Mouse (Mus musculus) layer of hippocampus, postnatal 14 days (tissue): ENCODE results near the gene Pmm2. TPM values are rescaled to one million over a fixed set of nuclear protein-coding genes. Genes with fewer than 3 reads are reported as not detected.

Experiments used
- DNase-seq, 2 experiments: peaks; one replicate each; pipeline ENCODE4 v3.0.0; 2021 to 2022; ENCODE audit warnings: low spot score in 2 of 2, mixed read lengths in 1 of 2
- total RNA-seq, 2 experiments: library from RNA; stranded (reverse); gene quantifications; 2 replicates each; pipeline ENCODE4 v1.2.3; 2021

Pmm2 gene
- total RNA-seq, 2 experiments from 2014 or later: 31.9 to 34.5 TPM

- DNase-seq: no peak
Measured at GRCm38 (mm10) chr16:8655599-8655998, 18.1 kb downstream of the Pmm2 start.

GRCm38 (mm10) chr16:8656256-8656655 is 18.8 kb downstream of the Pmm2 start:
- DNase-seq: no peak

GRCm38 (mm10) chr16:8658349-8658748 is 20.9 kb downstream of the Pmm2 start:
- DNase-seq: no peak

- DNase-seq: no peak
Measured at GRCm38 (mm10) chr16:8658764-8659163, 21.3 kb downstream of the Pmm2 start.

GRCm38 (mm10) chr16:8663022-8663421 is 25.5 kb downstream of the Pmm2 start:
- DNase-seq: no peak

GRCm38 (mm10) chr16:8663606-8664539 is 26.4 kb downstream of the Pmm2 start:
- peak in 1 of 2 experiments; percentile 46 for DNase-seq

GRCm38 (mm10) chr16:8665367-8665766 is 27.9 kb downstream of the Pmm2 start:
- DNase-seq: no peak

- DNase-seq: no peak
Measured at GRCm38 (mm10) chr16:8666452-8666851, 29.0 kb downstream of the Pmm2 start.

GRCm38 (mm10) chr16:8667261-8667660 is 29.8 kb downstream of the Pmm2 start:
- DNase-seq: no peak

GRCm38 (mm10) chr16:8667814-8668213 is 30.3 kb downstream of the Pmm2 start:
- DNase-seq: no peak

- no peak for DNase-seq
Measured at GRCm38 (mm10) chr16:8668386-8668785, 30.9 kb downstream of the Pmm2 start.

- DNase-seq: no peak
Measured at GRCm38 (mm10) chr16:8669432-8669831, 32.0 kb downstream of the Pmm2 start.

GRCm38 (mm10) chr16:8670041-8671035 is 32.9 kb downstream of the Pmm2 start:
- no peak for DNase-seq

GRCm38 (mm10) chr16:8671551-8672349 is 34.3 kb downstream of the Pmm2 start, which contains the start of gene Carhsp1:
Gene Carhsp1 (minus strand): TSS chr16:8672155.
- DNase-seq: peak; percentile 74 to 88

- DNase-seq: no peak
Measured at GRCm38 (mm10) chr16:8672350-8672687, 34.8 kb downstream of the Pmm2 start.

GRCm38 (mm10) chr16:8672811-8673210 is 35.3 kb downstream of the Pmm2 start:
- DNase-seq: no peak

GRCm38 (mm10) chr16:8673343-8673742 is 35.9 kb downstream of the Pmm2 start:
- no peak for DNase-seq

- DNase-seq: peak; percentile 29 to 64
Measured at GRCm38 (mm10) chr16:8674165-8674564, 36.7 kb downstream of the Pmm2 start.

GRCm38 (mm10) chr16:8675559-8675958 is 38.1 kb downstream of the Pmm2 start:
- no peak for DNase-seq

- no peak for DNase-seq
Measured at GRCm38 (mm10) chr16:8676228-8676627, 38.8 kb downstream of the Pmm2 start.

- peak; percentile 34 to 60 for DNase-seq
Measured at GRCm38 (mm10) chr16:8676800-8677199, 39.3 kb downstream of the Pmm2 start.
